Mouse (Mus musculus) liver (tissue): ENCODE results near the gene Spsb1.

Experiments
- DNase-seq: peaks from one replicate; pipeline ENCODE4 v3.0.0-alpha.2; 2020; ENCODE audit warnings: mixed read lengths

The Spsb1 gene

DNA sequence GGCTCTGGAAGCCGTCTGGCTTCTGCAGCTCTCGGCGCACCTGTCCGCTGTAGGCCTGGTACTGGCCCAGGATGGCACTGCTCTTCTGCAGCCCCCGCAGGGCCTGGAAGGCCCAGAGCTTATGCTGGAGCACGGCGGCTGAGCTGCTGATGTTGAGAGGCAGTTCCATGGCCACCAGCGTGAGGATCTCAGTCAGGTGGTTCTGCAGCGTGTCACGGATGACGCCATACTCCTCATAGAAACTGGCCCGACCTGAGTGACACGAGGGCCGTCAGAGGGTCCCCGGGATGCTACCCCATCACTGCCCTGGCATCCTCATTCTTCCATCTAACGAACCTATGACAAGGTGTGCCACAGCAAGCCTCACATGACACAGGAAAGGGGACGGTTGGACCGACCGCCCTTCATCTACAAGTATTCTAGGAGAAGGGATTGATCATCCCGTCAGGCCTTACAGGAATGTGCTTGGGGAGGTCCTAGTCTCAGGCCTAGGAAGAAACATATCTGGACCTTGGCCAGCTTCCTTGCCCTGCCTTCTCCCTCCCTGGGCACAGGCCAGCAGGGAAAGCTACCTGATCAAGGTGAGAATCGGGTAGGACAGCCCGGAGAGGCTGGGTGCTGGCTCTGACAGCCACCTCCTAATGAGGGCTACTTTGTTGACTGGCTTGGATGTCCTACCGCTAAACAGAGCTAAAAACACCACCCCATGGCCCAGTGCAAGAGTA is 29.2 kb upstream of the Spsb1 start:
- no peak for DNase-seq

GRCm38 (mm10) chr4:149982154-149982553 is 27.3 kb upstream of the Spsb1 start:
- no peak for DNase-seq

DNA sequence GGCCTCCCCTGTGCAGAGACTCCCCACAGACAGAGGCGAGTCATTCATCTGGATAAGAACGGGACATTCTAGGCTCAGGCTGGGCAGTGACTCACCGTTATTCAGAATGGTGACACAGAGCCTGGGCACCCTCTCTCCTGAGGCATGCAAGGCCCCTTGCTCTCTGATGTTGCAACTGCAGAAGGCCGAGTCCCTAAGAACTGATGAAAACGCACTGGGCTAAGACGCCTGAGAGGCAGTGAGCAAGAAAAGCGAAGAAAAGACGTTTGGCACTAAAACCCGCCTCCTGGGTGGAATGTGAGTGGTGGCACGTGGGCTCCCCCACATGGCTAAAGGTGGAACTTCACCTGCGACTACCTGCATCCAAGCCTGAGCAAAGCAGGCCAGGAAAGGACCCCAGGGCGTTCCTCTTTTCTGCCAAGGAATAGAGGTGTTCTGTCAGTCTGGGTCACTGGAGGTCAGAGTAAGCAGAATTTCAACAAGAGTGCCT is 25.0 kb upstream of the Spsb1 start:
- DNase-seq = peak; percentile 78

DNA sequence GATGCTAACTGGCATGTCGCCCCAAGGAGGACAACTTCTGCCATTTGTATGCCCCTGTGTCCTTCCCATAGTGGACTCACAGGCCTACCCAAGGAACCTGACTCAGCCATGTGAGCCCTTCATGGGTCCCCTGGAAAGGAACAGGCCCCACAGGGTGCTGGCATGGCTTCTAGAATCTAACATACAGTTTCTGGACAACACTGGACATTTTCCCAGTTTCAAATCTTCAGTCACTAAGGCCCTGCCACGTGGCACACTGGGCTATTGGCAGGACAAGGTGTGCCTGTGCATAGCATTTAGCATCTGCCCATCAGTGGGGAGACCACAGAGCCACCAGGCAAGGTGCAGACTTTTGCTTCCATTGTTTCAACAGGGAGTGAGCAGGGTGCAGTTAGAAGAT is 24.0 kb upstream of the Spsb1 start:
- no peak for DNase-seq

GRCm38 (mm10) chr4:149977801-149978544 is 23.1 kb upstream of the Spsb1 start:
- no peak for DNase-seq

DNA sequence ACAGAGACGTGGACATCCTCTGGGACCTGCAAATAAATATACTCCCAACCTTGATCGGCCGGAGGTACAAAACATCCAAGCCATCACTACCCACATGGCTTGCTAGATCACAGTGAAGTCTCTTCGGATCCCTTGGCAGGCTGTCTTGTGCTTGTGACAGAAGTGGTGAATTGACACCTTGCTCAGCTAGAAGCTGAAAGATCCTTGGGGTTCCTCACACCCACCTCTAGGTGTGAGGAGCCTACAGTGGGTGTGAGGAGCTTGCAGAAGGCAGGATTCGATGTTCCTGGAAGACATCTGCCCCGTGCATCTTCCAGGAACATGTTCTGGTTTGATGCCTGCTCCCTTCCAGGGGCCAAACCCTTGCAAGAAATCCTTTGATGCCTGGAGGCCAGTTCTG is 22.3 kb upstream of the Spsb1 start:
- DNase-seq = no peak

DNA sequence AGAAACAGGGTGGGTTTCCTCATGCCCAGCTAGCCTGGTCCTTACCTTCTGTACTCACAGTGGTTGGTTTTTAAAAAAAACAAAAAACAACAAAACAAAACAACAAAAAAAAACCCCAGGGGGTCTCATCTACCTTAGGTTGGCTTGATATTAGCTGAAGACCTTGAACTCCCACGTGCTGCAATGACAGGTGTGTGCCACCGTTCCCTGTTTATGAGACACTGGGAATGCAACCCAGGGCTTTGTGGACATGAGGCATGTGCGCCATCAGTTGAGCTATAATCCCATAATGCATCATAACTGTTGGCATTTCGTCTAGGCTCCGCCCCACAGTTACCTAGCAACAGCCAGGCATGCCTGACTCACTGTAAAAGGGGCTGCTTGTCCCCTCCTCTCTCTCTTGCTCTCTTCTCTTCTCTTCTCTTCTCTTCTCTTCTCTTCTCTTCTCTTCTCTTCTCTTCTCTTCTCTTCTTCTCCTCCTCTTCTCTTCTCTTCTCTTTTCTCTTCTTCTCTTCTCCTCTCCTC is 20.9 kb upstream of the Spsb1 start:
- DNase-seq = no peak

DNA sequence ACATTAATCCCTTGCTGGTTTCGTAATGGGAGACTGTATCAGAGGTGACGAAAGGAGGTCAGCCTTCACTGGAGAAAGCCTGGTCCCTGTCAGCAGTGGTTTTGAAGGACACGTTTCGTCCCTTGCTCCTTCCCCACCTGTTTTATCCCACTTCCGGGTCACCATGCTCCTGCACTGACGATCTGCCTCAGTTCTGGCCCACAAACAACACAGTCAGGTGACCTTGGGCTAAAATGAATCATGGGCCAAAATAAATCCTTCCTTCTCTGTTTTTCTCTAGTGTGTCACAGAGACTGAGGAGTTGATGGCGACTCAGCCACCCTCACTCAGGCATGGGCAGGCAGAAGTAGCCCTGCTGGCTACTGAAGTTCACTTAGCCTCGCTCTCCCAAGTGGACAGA is 20.4 kb upstream of the Spsb1 start:
- DNase-seq = no peak

DNA sequence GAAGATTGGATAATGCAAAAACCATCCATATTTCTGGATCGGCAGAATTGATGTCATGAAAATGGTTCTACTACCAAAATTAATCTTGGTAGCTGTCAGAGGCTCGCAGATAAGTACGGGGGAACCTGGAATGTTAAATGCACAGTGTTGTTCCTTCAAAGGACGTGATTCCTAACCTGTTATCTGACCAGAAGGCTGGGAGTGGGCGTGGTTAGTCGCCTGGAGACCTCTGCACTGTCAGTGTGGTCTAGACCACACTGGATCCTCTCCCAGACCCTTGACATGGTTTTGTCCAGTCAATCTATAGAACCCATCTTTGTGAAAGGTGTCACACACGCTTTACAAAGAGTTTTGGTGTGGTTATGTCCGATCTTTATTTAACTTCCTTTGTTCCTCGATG is 16.6 kb upstream of the Spsb1 start:
- DNase-seq = no peak

DNA sequence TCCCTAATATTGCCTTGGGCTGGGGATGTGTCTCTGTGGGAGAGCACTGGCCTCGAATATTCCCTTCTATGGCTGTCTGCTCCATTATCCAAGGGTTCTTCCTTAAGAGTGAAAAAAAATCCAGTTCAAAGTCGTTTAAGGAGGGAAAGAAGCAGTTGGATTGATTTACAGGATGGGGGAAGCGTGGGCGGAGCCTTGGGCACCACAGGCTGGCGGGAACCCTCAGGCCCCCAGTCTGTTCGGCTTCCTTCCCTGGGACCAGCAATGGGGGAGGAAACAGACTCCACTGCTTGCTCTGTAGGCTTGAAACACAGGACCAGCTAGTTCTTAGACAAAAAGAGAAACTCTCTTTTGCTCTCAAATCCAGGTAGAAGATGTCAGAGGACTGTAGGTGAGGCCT is 13.7 kb upstream of the Spsb1 start:
- no peak for DNase-seq

DNA sequence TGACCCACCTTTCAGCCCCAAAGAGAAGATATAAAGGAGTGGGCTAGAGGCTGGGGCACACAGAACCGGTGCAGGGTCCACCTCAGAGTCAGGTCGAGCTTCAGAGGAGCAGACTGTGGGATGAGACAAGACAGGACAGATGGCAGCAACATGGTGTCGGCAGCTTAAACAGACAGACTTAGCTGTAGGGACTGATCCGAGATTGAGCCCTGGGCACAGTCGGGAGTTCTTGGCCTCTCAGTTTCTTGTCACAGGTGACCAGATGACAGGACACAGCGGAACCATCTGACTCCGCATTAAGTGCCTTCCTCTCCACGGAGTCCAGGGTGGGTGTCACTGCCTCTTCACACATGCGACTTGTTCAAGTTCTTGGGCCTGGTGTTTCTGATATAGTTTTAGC is 12.1 kb upstream of the Spsb1 start:
- no peak for DNase-seq

GRCm38 (mm10) chr4:149966252-149966651 is 11.4 kb upstream of the Spsb1 start:
- no peak for DNase-seq

- no peak for DNase-seq
These were observed 10.8 kb upstream of the Spsb1 start for GRCm38 (mm10) chr4:149965672-149966071.

- no peak for DNase-seq
These were observed 10.4 kb upstream of the Spsb1 start for GRCm38 (mm10) chr4:149965242-149965641.

GRCm38 (mm10) chr4:149964770-149965169 is 9.9 kb upstream of the Spsb1 start:
- no peak for DNase-seq

DNA sequence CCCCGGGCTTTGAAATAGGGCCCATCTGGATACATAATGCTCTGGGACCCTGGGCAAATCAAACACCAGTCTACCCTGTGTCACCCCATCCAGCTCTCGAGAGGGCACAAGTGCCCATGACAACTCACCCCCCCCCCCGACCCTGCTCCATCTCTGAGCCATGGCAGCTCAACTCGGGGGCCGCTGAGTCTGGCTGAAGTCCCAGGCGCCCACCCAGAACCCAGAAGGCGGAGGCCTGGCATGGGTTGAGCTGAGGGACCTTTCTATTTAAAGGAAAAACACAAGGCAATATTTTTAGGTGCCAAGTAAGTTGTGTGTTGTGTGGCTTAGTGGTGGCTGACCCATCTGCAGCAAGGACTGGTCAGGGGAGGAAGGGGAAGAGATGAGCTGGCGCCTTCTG is 9.4 kb upstream of the Spsb1 start:
- DNase-seq = no peak

GRCm38 (mm10) chr4:149960391-149960790 is 5.5 kb upstream of the Spsb1 start:
- DNase-seq = no peak

GRCm38 (mm10) chr4:149959816-149960215 is 5.0 kb upstream of the Spsb1 start:
- DNase-seq = no peak

GRCm38 (mm10) chr4:149958566-149958965 is 3.7 kb upstream of the Spsb1 start:
- peak; percentile 75 for DNase-seq

GRCm38 (mm10) chr4:149956048-149956447 is 1.2 kb upstream of the Spsb1 start:
- DNase-seq = no peak

GRCm38 (mm10) chr4:149955631-149956030 is 788 bp upstream of the Spsb1 start:
- DNase-seq = no peak

GRCm38 (mm10) chr4:149953621-149954481 is 992 bp downstream of the Spsb1 start:
- DNase-seq = peak; percentile 16

GRCm38 (mm10) chr4:149952201-149952600 is 2.6 kb downstream of the Spsb1 start:
- no peak for DNase-seq
